Mouse (Mus musculus): ENCODE results near the gene Caly.

DNA sequence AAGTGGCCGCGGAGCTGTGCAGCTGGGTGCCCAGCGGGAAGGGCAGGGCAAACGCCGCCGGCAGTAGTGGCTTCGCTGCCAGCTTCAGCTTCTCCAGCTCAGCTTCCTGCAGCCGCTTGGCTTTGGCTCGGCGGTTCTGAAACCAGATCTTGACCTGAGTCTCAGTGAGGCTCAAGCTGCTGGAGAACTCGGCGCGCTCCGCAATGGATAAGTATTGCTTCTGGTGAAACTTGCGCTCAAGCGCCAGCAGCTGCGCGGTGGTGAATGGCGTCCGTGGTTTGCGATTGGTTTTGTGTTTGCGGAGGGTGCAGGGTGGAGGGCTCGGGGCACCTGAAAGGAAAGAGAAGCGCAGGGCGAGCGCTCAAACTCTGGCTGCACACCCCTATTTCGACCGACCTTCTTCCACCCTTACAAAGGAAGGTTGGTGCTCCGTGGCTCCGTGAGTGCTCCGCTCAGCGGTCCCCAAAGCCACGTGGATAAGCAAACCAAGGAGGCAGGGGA is 34.5 kb downstream of the Caly start:
- TF ChIP-seq FLI1 (IDR thresholded peaks at IDR 0.05; ENCODE audit: low read length) (no peak), GATA1 (IDR thresholded peaks at IDR 0.05; ENCODE audit: borderline replicate concordance, low read length) (no peak)
